10 mouse cellular contexts compared by ENCODE assay signal in the genomic region with DNA sequence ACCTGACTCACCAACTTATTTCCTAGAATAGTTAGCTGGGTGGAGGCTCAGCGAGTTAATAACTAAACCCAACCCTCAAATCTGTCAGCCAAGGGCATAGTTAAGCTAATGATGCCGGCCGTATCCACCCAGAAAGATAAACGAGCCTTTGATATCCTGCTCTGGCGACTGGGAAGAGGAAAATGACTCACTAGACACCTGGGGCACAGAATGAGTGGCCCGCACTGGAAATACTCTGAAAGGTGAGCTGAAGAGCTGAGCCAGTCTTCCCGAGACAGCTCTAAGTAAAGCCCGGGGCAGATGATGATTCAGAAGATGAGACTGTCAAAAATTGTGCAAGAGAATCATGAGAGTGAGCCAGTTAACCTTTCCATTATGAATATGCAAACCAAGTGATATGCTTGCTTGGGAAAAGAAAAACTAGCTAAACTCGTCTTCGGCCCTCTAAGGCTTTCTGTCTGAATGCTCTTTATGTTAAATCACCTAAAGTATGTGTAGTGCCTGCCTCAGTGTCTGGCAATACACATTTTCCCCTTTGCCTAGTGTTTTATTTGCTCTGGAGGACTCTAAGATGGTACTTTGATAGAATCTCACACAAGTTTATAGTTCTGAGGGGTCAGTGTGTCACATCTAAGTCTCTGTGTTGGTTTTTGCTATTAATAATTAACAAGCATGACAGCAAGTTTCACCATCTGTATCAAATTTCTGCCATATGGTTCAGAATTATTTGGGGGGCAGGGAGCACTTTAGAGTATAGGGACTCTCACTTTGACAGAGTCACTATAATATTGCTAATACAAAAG. TPM values are rescaled to one million over a fixed set of nuclear protein-coding genes. Genes with fewer than 3 reads are reported as not detected.
A peak's percentile ranks its signal among the peaks of the same experiment; 100 is the strongest.
DNase-seq lines count a peak whose midpoint lies in the region; ATAC-seq and TF ChIP-seq lines count a peak whose summit lies in the region.
"Had no signal": no experiment of that assay in that cellular context is flagged by ENCODE, and none has a peak within 500 bp of the region (broad histone marks: within the 10 kb centered on the region; RNA-seq: fewer than 3 reads in every experiment).

No protein-coding gene starts in this region.

- WGBS in hindbrain, postnatal 0 days, result 58% methylated on average over 10 of the region's 10 CpGs
- WGBS in hindbrain, embryonic 14.5 days, result 50% methylated on average over 10 of the region's 10 CpGs
- 40% methylated on average over 10 of the region's 10 CpGs for WGBS in embryonic facial prominence, embryonic 15.5 days
- 48% methylated on average over 10 of the region's 10 CpGs for WGBS in midbrain, embryonic 16.5 days

- DNase-seq in hindbrain, postnatal 0 days (ENCODE audit: low spot score), result no peak
- no peak for DNase-seq in hindbrain, embryonic 14.5 days (ENCODE audit: low spot score)
- DNase-seq in kidney, postnatal 10 days, result peak; percentile 12
- no peak for DNase-seq in left cerebral cortex, adult 11 months (ENCODE audit: low spot score)
- no peak for DNase-seq in right cerebral cortex, adult 2 months (ENCODE audit: low spot score in 2 of 2)
- DNase-seq in cerebellum, adult 8-10 months, result no peak

- no peaks in the 10 kb centered on the region for H3K9me3 ChIP-seq in hindbrain, postnatal 0 days (ENCODE audit: low read length)
- no peaks in the 10 kb centered on the region for H3K9me3 ChIP-seq in hindbrain, embryonic 14.5 days (ENCODE audit: control insufficient read depth, low read length)
- no peaks in the 10 kb centered on the region for H3K9me3 ChIP-seq in embryonic facial prominence, embryonic 15.5 days (replicated peaks)
- no peaks in the 10 kb centered on the region for H3K9me3 ChIP-seq in midbrain, embryonic 16.5 days (replicated peaks; ENCODE audit: control insufficient read depth, low read length, poor library complexity, severe bottlenecking)

- H3K36me3 ChIP-seq in hindbrain, postnatal 0 days (ENCODE audit: insufficient read depth, low read length), result no peaks in the 10 kb centered on the region
- no peaks in the 10 kb centered on the region for H3K36me3 ChIP-seq in hindbrain, embryonic 14.5 days (replicated peaks; ENCODE audit: control insufficient read depth, insufficient read depth)
- H3K36me3 ChIP-seq in embryonic facial prominence, embryonic 15.5 days, result no peaks in the 10 kb centered on the region
- H3K36me3 ChIP-seq in midbrain, embryonic 16.5 days (ENCODE audit: control insufficient read depth, insufficient read depth, low read length), result no peaks in the 10 kb centered on the region

- no peak overlapping the region for H3K9ac ChIP-seq in hindbrain, postnatal 0 days (replicated peaks; ENCODE audit: low read length)
- no peak overlapping the region for H3K9ac ChIP-seq in hindbrain, embryonic 14.5 days
- H3K9ac ChIP-seq in embryonic facial prominence, embryonic 15.5 days, result no peak overlapping the region
- no peak overlapping the region for H3K9ac ChIP-seq in midbrain, embryonic 16.5 days (ENCODE audit: low read depth, low read length)

- no peak for ATAC-seq in hindbrain, postnatal 0 days
- ATAC-seq in hindbrain, embryonic 14.5 days (ENCODE audit: low FRiP score), result no peak
- ATAC-seq in embryonic facial prominence, embryonic 15.5 days (ENCODE audit: insufficient number of reproducible peaks, low FRiP score, low TSS enrichment, low read depth), result no peak
- no peak for ATAC-seq in midbrain, embryonic 16.5 days

- H3K4me1 ChIP-seq in hindbrain, postnatal 0 days (ENCODE audit: insufficient read depth, low read length), result no peaks in the 10 kb centered on the region
- H3K4me1 ChIP-seq in hindbrain, embryonic 14.5 days (replicated peaks; ENCODE audit: control insufficient read depth, insufficient read depth, low read length), result no peaks in the 10 kb centered on the region
- no peaks in the 10 kb centered on the region for H3K4me1 ChIP-seq in embryonic facial prominence, embryonic 15.5 days
- H3K4me1 ChIP-seq in midbrain, embryonic 16.5 days (ENCODE audit: control insufficient read depth, insufficient read depth, low read length), result no peaks in the 10 kb centered on the region

- H3K4me3 ChIP-seq in hindbrain, postnatal 0 days (ENCODE audit: low read length), result no peak overlapping the region
- no peak overlapping the region for H3K4me3 ChIP-seq in hindbrain, embryonic 14.5 days (replicated peaks; ENCODE audit: low read length)
- no peak overlapping the region for H3K4me3 ChIP-seq in embryonic facial prominence, embryonic 15.5 days (replicated peaks)
- H3K4me3 ChIP-seq in midbrain, embryonic 16.5 days (ENCODE audit: low read depth, low read length), result no peak overlapping the region
- H3K4me3 ChIP-seq: erythroblast, embryonic 14.5 days had no signal

- no peaks in the 10 kb centered on the region for H3K27me3 ChIP-seq in hindbrain, postnatal 0 days (ENCODE audit: insufficient read depth, low read length)
- no peaks in the 10 kb centered on the region for H3K27me3 ChIP-seq in hindbrain, embryonic 14.5 days (ENCODE audit: control insufficient read depth, insufficient read depth, low read length)
- H3K27me3 ChIP-seq in embryonic facial prominence, embryonic 15.5 days, result no peaks in the 10 kb centered on the region
- H3K27me3 ChIP-seq in midbrain, embryonic 16.5 days (ENCODE audit: control insufficient read depth, insufficient read depth, low read depth, low read length), result no peaks in the 10 kb centered on the region

- TF ChIP-seq CTCF in hindbrain, postnatal 0 days (IDR thresholded peaks at IDR 0.05; ENCODE audit: low read depth), result no peak

- no peak overlapping the region for H3K27ac ChIP-seq in hindbrain, postnatal 0 days
- H3K27ac ChIP-seq in hindbrain, embryonic 14.5 days, result no peak overlapping the region
- H3K27ac ChIP-seq in embryonic facial prominence, embryonic 15.5 days (replicated peaks), result 0 out of 2 replicates have a peak overlapping the region, but pooled peaks have one; percentile 70
- H3K27ac ChIP-seq in midbrain, embryonic 16.5 days (ENCODE audit: low read length), result no peak overlapping the region
- H3K27ac ChIP-seq: macrophage had no signal

- peak overlapping the region; percentile 41; the same call in 1 of the 2 replicates for H3K4me2 ChIP-seq in hindbrain, postnatal 0 days (ENCODE audit: low read depth, low read length)
- H3K4me2 ChIP-seq in hindbrain, embryonic 14.5 days (replicated peaks), result no peak overlapping the region
- H3K4me2 ChIP-seq in embryonic facial prominence, embryonic 15.5 days (replicated peaks), result no peak overlapping the region
- peak overlapping the region; percentile 27; the same call in 1 of the 2 replicates for H3K4me2 ChIP-seq in midbrain, embryonic 16.5 days (ENCODE audit: low read length)

RNA-seq across cellular contexts. Expression of gene Fam135a, which starts 8.0 kb away (rescaled TPM):
- 29.8 and 31.9 TPM in 2 replicates for total RNA-seq in hindbrain, postnatal 0 days (2014; rRNA removed)
- polyA plus RNA-seq in hindbrain, postnatal 0 days (2015; fragmentation: Nextera tagmentation; extraction: Ambion mirVana), result 23.0 and 26.3 TPM in 2 replicates
- polyA plus RNA-seq in hindbrain, embryonic 14.5 days (2014; fragmentation: Nextera tagmentation; extraction: Ambion mirVana), result 27.4 and 27.6 TPM in 2 replicates
- polyA plus RNA-seq in embryonic facial prominence, embryonic 15.5 days (2015; fragmentation: Nextera tagmentation; extraction: Ambion mirVana), result 33.7 and 37.7 TPM in 2 replicates
- polyA plus RNA-seq in midbrain, embryonic 16.5 days (2015; fragmentation: Nextera tagmentation; extraction: Ambion mirVana), result 27.8 and 30.0 TPM in 2 replicates
- polyA plus RNA-seq: erythroblast, embryonic 14.5 days had no signal

Comparison
In these comparisons a context has a peak if more than half of its experiments do, and no peak if none do; other contexts are left out.
1. H3K4me2 ChIP-seq: peak in hindbrain, postnatal 0 days (single experiment) and midbrain, embryonic 16.5 days (single experiment); none in hindbrain, embryonic 14.5 days (single experiment) and embryonic facial prominence, embryonic 15.5 days (single experiment).